Mouse (Mus musculus) left cerebral cortex, adult 8-10 months (tissue): ENCODE results near the gene Cdc42ep3. TPM values are rescaled to one million over a fixed set of nuclear protein-coding genes. Genes with fewer than 3 reads are reported as not detected.

Experiments used
- DNase-seq, 2 experiments: peaks; one replicate each; pipeline ENCODE4 v3.0.0; 2022; ENCODE audit warnings: low spot score in 2 of 2
- total RNA-seq, 4 experiments: library from RNA; stranded (reverse); gene quantifications; 2 replicates each; pipeline ENCODE4 v1.2.4; 2022

The Cdc42ep3 gene
- total RNA-seq, 4 experiments from 2014 or later, result 14.3 to 21.6 (median 19.5) TPM

DNA sequence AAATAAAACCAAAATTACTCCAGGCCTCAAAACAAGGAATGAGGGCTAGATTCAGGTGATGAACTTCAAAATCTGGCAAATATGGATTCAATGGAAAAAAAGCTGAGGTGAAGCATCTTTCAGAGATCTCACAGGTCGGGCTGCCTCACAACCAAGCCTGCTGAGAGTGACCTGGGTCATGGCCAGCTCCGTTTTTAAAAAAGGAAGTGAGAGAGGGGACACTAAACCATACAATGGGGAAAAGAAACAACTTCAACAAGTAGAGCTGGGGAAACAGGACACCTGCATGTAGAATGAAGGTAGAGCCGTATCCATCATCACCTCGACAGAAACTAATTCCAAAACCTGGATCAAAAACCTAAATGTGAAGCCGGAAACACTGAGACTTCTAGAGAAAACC lies 63.2 kb downstream of the Cdc42ep3 start:
- no peak for DNase-seq

DNA sequence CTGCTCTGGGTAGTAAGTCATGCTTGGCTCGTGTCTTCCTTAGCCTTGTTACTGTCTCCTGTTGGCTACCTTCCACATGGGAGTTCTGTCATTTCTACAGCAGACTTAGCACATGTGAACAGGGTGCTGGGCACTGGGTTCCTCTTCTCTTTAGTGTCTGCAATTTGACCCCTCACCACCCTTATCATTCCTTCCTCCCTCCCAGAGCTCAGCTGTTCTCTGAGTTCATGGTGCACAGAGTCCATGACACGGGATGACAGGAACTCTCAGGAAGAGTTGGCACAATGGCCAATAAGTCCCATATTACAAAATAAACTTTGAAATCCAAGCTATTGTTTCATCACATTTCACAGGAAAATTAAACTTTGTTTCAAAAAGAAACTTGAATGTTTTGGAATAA lies 64.2 kb downstream of the Cdc42ep3 start:
- no peak for DNase-seq

DNA sequence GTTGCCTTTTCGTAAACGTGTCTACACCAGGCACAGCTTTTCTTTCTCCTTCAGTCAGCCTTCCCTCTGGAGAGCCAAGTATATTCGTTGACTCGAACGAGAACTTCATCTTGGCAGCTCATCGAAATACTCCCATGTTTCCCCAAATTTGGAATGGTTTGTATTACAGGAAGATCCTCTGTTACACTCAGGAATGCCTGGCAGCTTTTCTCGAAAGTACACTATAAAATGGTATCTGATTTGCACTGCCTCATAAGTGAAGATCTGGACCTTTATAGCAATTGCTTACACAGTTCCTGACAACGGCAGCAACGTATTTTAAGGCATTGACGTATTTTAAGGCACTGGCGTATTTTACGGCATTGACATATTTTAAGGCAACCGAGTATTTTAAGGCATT lies 67.6 kb downstream of the Cdc42ep3 start:
- no peak for DNase-seq

DNA sequence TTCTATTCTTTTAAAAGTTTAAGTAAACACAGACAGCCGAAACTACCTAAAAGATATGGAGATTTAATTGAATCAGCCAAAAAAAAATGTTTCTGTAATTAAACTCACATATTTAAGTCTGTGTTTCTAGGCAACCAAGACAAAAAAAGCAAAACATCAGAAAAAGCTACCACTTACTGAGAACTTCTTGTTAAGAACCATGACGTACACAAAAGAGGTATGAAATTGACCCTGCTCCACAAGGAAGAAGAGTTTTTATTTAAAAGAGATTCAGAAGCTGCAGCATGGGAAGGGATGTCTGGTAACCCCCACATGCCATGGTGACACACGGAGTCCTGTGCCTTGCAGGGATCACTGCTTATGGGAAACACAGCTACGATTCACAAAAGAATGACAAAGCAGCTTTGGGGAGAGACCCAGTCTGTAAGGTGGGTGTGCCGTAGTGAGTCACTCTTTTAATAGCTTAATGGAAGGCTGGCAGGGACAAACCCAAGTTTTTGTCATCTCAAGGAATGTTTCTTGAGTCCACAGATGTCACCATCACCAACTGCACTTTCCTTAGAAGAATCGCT lies 69.8 kb downstream of the Cdc42ep3 start:
- no peak for DNase-seq
